Mouse (Mus musculus) ES-Bruce4 (cell line): Measurements from ENCODE around the gene Ptgds. TPM values are rescaled to one million over a fixed set of nuclear protein-coding genes. Genes with fewer than 3 reads are reported as not detected.

ENCODE experiments used
- H3K27ac ChIP-seq: 2 replicates; pipeline ENCODE4 v1.5.1; 2012; ENCODE audit warnings: low read length, inconsistent platforms; ENCODE audit not compliant: insufficient read depth
- H3K27me3 ChIP-seq: 2 replicates; pipeline ENCODE4 v1.6.1; 2012; ENCODE audit warnings: mild to moderate bottlenecking, low read length, inconsistent platforms; ENCODE audit not compliant: control insufficient read depth, poor library complexity, insufficient read depth, severe bottlenecking
- H3K36me3 ChIP-seq: 2 replicates; pipeline ENCODE4 v1.6.1; 2012; ENCODE audit warnings: inconsistent platforms, mild to moderate bottlenecking, low read length, moderate library complexity; ENCODE audit not compliant: control insufficient read depth, poor library complexity, insufficient read depth, severe bottlenecking
- H3K4me1 ChIP-seq: one replicate; pipeline ENCODE4 v1.8.1; 2011; ENCODE audit warnings: low read length; ENCODE audit not compliant: control insufficient read depth, insufficient read depth
- H3K4me3 ChIP-seq: 2 replicates; pipeline ENCODE4 v1.5.1; 2011; ENCODE audit warnings: low read depth, mild to moderate bottlenecking, low read length
- H3K9ac ChIP-seq: 2 replicates; pipeline ENCODE4 v1.6.1; 2012; ENCODE audit warnings: low read depth, mild to moderate bottlenecking, inconsistent platforms; ENCODE audit not compliant: poor library complexity, severe bottlenecking
- H3K9me3 ChIP-seq: replicated peaks from 2 replicates; pipeline ENCODE4 v1.6.1; 2012; ENCODE audit warnings: mild to moderate bottlenecking, low read length, inconsistent platforms; ENCODE audit not compliant: control insufficient read depth, poor library complexity, insufficient read depth, severe bottlenecking
- CTCF ChIP-seq: IDR thresholded peaks from one replicate; pipeline ENCODE4 v1.8.1; 2011; ENCODE audit warnings: low read depth, low read length
- EP300 ChIP-seq: IDR thresholded peaks from 2 replicates; pipeline ENCODE4 v1.6.1; 2011; ENCODE audit warnings: low read depth, low read length; ENCODE audit not compliant: insufficient read depth
- POLR2A ChIP-seq: IDR thresholded peaks from one replicate; pipeline ENCODE4 v1.8.1; 2011; ENCODE audit warnings: low read length; ENCODE audit not compliant: insufficient read depth
- polyA plus RNA-seq: library from polyadenylated mRNA; stranded (reverse); fragments of >200 nt; gene quantifications from 2 replicates; pipeline ENCODE4 v1.2.4, GENCODE M21; 2011; ENCODE audit warnings: low read depth; ENCODE audit not compliant: missing spikeins, insufficient read depth, insufficient read length

The Ptgds gene
- polyA plus RNA-seq, 1 experiment = 0.57 TPM

DNA sequence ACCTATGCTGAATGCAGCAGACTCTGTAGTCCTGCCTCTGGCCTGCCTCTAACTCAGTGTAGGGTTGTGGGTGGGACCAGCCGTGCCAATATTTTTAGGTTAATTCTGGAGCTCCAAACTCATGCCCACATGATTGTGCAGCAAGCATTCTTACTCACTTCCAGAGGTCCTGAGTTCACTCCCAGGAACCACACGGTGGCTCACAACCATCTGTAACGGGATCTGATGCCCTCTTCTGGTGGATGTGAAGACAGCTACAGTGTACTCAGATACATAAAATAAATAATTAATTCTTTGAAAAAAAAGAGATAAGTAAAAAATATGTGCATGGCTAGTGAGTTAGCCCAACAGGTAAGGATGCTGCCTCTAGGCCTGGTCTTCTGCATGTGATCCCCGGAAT, 26.6 kb upstream of the Ptgds start:
- Histone ChIP-seq H3K4me3 (no peak overlapping the region), H3K9ac (no peak overlapping the region), H3K9me3 (no peaks in the 10 kb centered on the region), H3K27me3 (no peaks in the 10 kb centered on the region), H3K27ac (no peak overlapping the region), H3K36me3 (no peaks in the 10 kb centered on the region), H3K4me1 (no peaks in the 10 kb centered on the region)
- TF ChIP-seq POLR2A (no peak), CTCF (peak; percentile 43)

GRCm38 (mm10) chr2:25493476-25493961, 23.7 kb upstream of the Ptgds start, which contains the start of gene Lcn12:
Gene Lcn12, minus strand, starts transcription at chr2:25493911.
- H3K9ac ChIP-seq = no peak within 1 kb of the TSS
- no peak within 1 kb of the TSS for H3K4me3 ChIP-seq
- no peaks in the 10 kb centered on the region for H3K4me1 ChIP-seq
- TF ChIP-seq CTCF (no peak), POLR2A (no peak), EP300 (no peak)
- no peaks in the 10 kb centered on the region for H3K36me3 ChIP-seq
- H3K27ac ChIP-seq = no peak within 1 kb of the TSS
- H3K27me3 ChIP-seq = no peaks in the 10 kb centered on the region
- no peaks in the 10 kb centered on the region for H3K9me3 ChIP-seq

- Histone ChIP-seq H3K9ac (no peak overlapping the region), H3K4me3 (no peak overlapping the region), H3K27me3 (no peaks in the 10 kb centered on the region), H3K9me3 (no peaks in the 10 kb centered on the region), H3K4me1 (no peaks in the 10 kb centered on the region), H3K27ac (no peak overlapping the region), H3K36me3 (no peaks in the 10 kb centered on the region)
- no peak for TF ChIP-seq EP300
- TF ChIP-seq CTCF = no peak
- TF ChIP-seq POLR2A = no peak
Observed at GRCm38 (mm10) chr2:25492988-25493387, 23.1 kb upstream of the Ptgds start.

GRCm38 (mm10) chr2:25488671-25489068, 18.8 kb upstream of the Ptgds start:
- Histone ChIP-seq H3K27me3 (no peaks in the 10 kb centered on the region), H3K4me3 (no peak overlapping the region), H3K36me3 (no peaks in the 10 kb centered on the region), H3K4me1 (no peaks in the 10 kb centered on the region), H3K9me3 (no peaks in the 10 kb centered on the region), H3K27ac (no peak overlapping the region), H3K9ac (no peak overlapping the region)
- TF ChIP-seq POLR2A = no peak
- no peak for TF ChIP-seq CTCF
- TF ChIP-seq EP300 = no peak

GRCm38 (mm10) chr2:25487965-25488670, 18.3 kb upstream of the Ptgds start:
- no peaks in the 10 kb centered on the region for H3K9me3 ChIP-seq
- no peaks in the 10 kb centered on the region for H3K27me3 ChIP-seq
- no peak overlapping the region for H3K27ac ChIP-seq
- no peak overlapping the region for H3K4me3 ChIP-seq
- TF ChIP-seq EP300 (no peak), CTCF (no peak), POLR2A (no peak)
- no peaks in the 10 kb centered on the region for H3K36me3 ChIP-seq
- H3K9ac ChIP-seq = no peak overlapping the region
- H3K4me1 ChIP-seq = no peaks in the 10 kb centered on the region

GRCm38 (mm10) chr2:25484901-25485647, 15.2 kb upstream of the Ptgds start:
- no peak for TF ChIP-seq EP300
- no peak for TF ChIP-seq POLR2A
- no peak for TF ChIP-seq CTCF
- Histone ChIP-seq H3K9me3 (no peaks in the 10 kb centered on the region), H3K4me3 (no peak overlapping the region), H3K36me3 (no peaks in the 10 kb centered on the region), H3K27me3 (no peaks in the 10 kb centered on the region), H3K27ac (no peak overlapping the region), H3K9ac (no peak overlapping the region), H3K4me1 (no peaks in the 10 kb centered on the region)
